Mouse (Mus musculus): ENCODE results near the gene Dnaic1. TPM values are rescaled to one million over a fixed set of nuclear protein-coding genes. Genes with fewer than 3 reads are reported as not detected.

The Dnaic1 gene
- polyA plus RNA-seq, 1 experiment from 2014 or later: 1.5 TPM

- Histone ChIP-seq H3K9ac (replicated peaks; ENCODE audit: low read length) (no peak overlapping the region), H3K4me3 (ENCODE audit: low read depth, low read length) (no peak overlapping the region), H3K4me1 (ENCODE audit: control insufficient read depth, insufficient read depth, low read length) (peaks cover 4% of the 10 kb centered on the region), H3K9me3 (replicated peaks; ENCODE audit: control insufficient read depth, low read length) (no peaks in the 10 kb centered on the region), H3K27ac (replicated peaks; ENCODE audit: low read depth, low read length) (no peak overlapping the region), H3K36me3 (replicated peaks; ENCODE audit: control insufficient read depth, insufficient read depth, low read depth, low read length) (no peaks in the 10 kb centered on the region), H3K27me3 (ENCODE audit: control insufficient read depth, insufficient read depth, low read length) (no peaks in the 10 kb centered on the region), H3K4me2 (ENCODE audit: low read depth, low read length) (no peak overlapping the region)
- 68% methylated on average over 14 of the region's 14 CpGs for WGBS
- DNase-seq (ENCODE audit: low spot score) (no peak), ATAC-seq (replicated peaks; ENCODE audit: insufficient number of reproducible peaks, low FRiP score, low TSS enrichment, low read depth) (no peak)
Measured at GRCm38 (mm10) chr4:41554994-41555663, 14.4 kb upstream of the Dnaic1 start.

GRCm38 (mm10) chr4:41556311-41556953 is 13.1 kb upstream of the Dnaic1 start:
- Histone ChIP-seq H3K9ac (replicated peaks; ENCODE audit: low read length) (no peak overlapping the region), H3K4me3 (ENCODE audit: low read depth, low read length) (no peak overlapping the region), H3K4me1 (ENCODE audit: control insufficient read depth, insufficient read depth, low read length) (peaks cover 4% of the 10 kb centered on the region), H3K36me3 (replicated peaks; ENCODE audit: control insufficient read depth, insufficient read depth, low read depth, low read length) (no peaks in the 10 kb centered on the region), H3K4me2 (ENCODE audit: low read depth, low read length) (no peak overlapping the region), H3K27ac (replicated peaks; ENCODE audit: low read depth, low read length) (no peak overlapping the region), H3K9me3 (replicated peaks; ENCODE audit: control insufficient read depth, low read length) (no peaks in the 10 kb centered on the region), H3K27me3 (ENCODE audit: control insufficient read depth, insufficient read depth, low read length) (no peaks in the 10 kb centered on the region)
- ATAC-seq (replicated peaks; ENCODE audit: insufficient number of reproducible peaks, low FRiP score, low TSS enrichment, low read depth) (peak; percentile 57; the same call in 1 of the 2 replicates), DNase-seq (ENCODE audit: low spot score) (no peak)
- WGBS: 66% methylated on average over 5 of the region's 5 CpGs

GRCm38 (mm10) chr4:41557092-41557491 is 12.5 kb upstream of the Dnaic1 start:
- no peak for ATAC-seq (replicated peaks; ENCODE audit: insufficient number of reproducible peaks, low FRiP score, low TSS enrichment, low read depth)

GRCm38 (mm10) chr4:41563297-41563696 is 6.3 kb upstream of the Dnaic1 start:
- Histone ChIP-seq H3K27ac (replicated peaks; ENCODE audit: low read depth, low read length) (no peak overlapping the region), H3K27me3 (ENCODE audit: control insufficient read depth, insufficient read depth, low read length) (peaks cover 1% of the 10 kb centered on the region), H3K36me3 (replicated peaks; ENCODE audit: control insufficient read depth, insufficient read depth, low read depth, low read length) (no peaks in the 10 kb centered on the region), H3K9ac (replicated peaks; ENCODE audit: low read length) (no peak overlapping the region), H3K9me3 (replicated peaks; ENCODE audit: control insufficient read depth, low read length) (no peaks in the 10 kb centered on the region), H3K4me3 (ENCODE audit: low read depth, low read length) (no peak overlapping the region), H3K4me1 (ENCODE audit: control insufficient read depth, insufficient read depth, low read length) (peaks cover 5% of the 10 kb centered on the region; the same call in 1 of the 2 replicates), H3K4me2 (ENCODE audit: low read depth, low read length) (no peak overlapping the region)
- WGBS: 87% methylated on average over 5 of the region's 5 CpGs
- ATAC-seq (replicated peaks; ENCODE audit: insufficient number of reproducible peaks, low FRiP score, low TSS enrichment, low read depth) (no peak), DNase-seq (ENCODE audit: low spot score) (no peak)

More at GRCm38 (mm10) chr4:41557092-41557491, 12.5 kb upstream of the Dnaic1 start:
- Histone ChIP-seq H3K36me3 (replicated peaks; ENCODE audit: control insufficient read depth, insufficient read depth, low read depth, low read length) (no peaks in the 10 kb centered on the region), H3K9me3 (replicated peaks; ENCODE audit: control insufficient read depth, low read length) (no peaks in the 10 kb centered on the region), H3K27ac (replicated peaks; ENCODE audit: low read depth, low read length) (no peak overlapping the region), H3K4me2 (ENCODE audit: low read depth, low read length) (no peak overlapping the region), H3K4me3 (ENCODE audit: low read depth, low read length) (no peak overlapping the region), H3K27me3 (ENCODE audit: control insufficient read depth, insufficient read depth, low read length) (no peaks in the 10 kb centered on the region), H3K9ac (replicated peaks; ENCODE audit: low read length) (no peak overlapping the region), H3K4me1 (ENCODE audit: control insufficient read depth, insufficient read depth, low read length) (peaks cover 4% of the 10 kb centered on the region)
- no peak for DNase-seq (ENCODE audit: low spot score)
- WGBS: 76% methylated on average over 3 of the region's 3 CpGs

- DNase-seq (ENCODE audit: low spot score) (no peak), ATAC-seq (replicated peaks; ENCODE audit: insufficient number of reproducible peaks, low FRiP score, low TSS enrichment, low read depth) (no peak)
- 11% methylated on average over 3 of the region's 3 CpGs for WGBS
- H3K4me1 ChIP-seq (ENCODE audit: control insufficient read depth, insufficient read depth, low read length): peaks cover 5% of the 10 kb centered on the region; the same call in 1 of the 2 replicates
- H3K27ac ChIP-seq (replicated peaks; ENCODE audit: low read depth, low read length): no peak overlapping the region
- H3K9ac ChIP-seq (replicated peaks; ENCODE audit: low read length): no peak overlapping the region
- no peaks in the 10 kb centered on the region for H3K36me3 ChIP-seq (replicated peaks; ENCODE audit: control insufficient read depth, insufficient read depth, low read depth, low read length)
- H3K4me2 ChIP-seq (ENCODE audit: low read depth, low read length): no peak overlapping the region
- H3K27me3 ChIP-seq (ENCODE audit: control insufficient read depth, insufficient read depth, low read length): peaks cover 5% of the 10 kb centered on the region
- H3K4me3 ChIP-seq (ENCODE audit: low read depth, low read length): no peak overlapping the region
- no peaks in the 10 kb centered on the region for H3K9me3 ChIP-seq (replicated peaks; ENCODE audit: control insufficient read depth, low read length)
Measured at GRCm38 (mm10) chr4:41566123-41566522, 3.5 kb upstream of the Dnaic1 start.

GRCm38 (mm10) chr4:41568239-41568638 is 1.3 kb upstream of the Dnaic1 start:
- Histone ChIP-seq H3K27me3 (ENCODE audit: control insufficient read depth, insufficient read depth, low read length) (peaks cover 5% of the 10 kb centered on the region), H3K36me3 (replicated peaks; ENCODE audit: control insufficient read depth, insufficient read depth, low read depth, low read length) (no peaks in the 10 kb centered on the region), H3K4me1 (ENCODE audit: control insufficient read depth, insufficient read depth, low read length) (peaks cover 5% of the 10 kb centered on the region; the same call in 1 of the 2 replicates), H3K27ac (replicated peaks; ENCODE audit: low read depth, low read length) (no peak overlapping the region), H3K9me3 (replicated peaks; ENCODE audit: control insufficient read depth, low read length) (no peaks in the 10 kb centered on the region), H3K4me2 (ENCODE audit: low read depth, low read length) (peak overlapping the region; percentile 89), H3K4me3 (ENCODE audit: low read depth, low read length) (peak overlapping the region; percentile 67), H3K9ac (replicated peaks; ENCODE audit: low read length) (peak overlapping the region; percentile 65)
- ATAC-seq (replicated peaks; ENCODE audit: insufficient number of reproducible peaks, low FRiP score, low TSS enrichment, low read depth): no peak
- WGBS: 6% methylated on average over 19 of the region's 19 CpGs
- DNase-seq (ENCODE audit: low spot score): no peak

- H3K4me2 ChIP-seq (ENCODE audit: low read depth, low read length): peak overlapping the region; percentile 89
- H3K9me3 ChIP-seq (replicated peaks; ENCODE audit: control insufficient read depth, low read length): no peaks in the 10 kb centered on the region
- DNase-seq (ENCODE audit: low spot score): peak; percentile 32
- peak overlapping the region; percentile 65 for H3K9ac ChIP-seq (replicated peaks; ENCODE audit: low read length)
- peaks cover 5% of the 10 kb centered on the region; the same call in 1 of the 2 replicates for H3K4me1 ChIP-seq (ENCODE audit: control insufficient read depth, insufficient read depth, low read length)
- peak overlapping the region; percentile 67 for H3K4me3 ChIP-seq (ENCODE audit: low read depth, low read length)
- WGBS: 0% methylated on average over 54 of the region's 58 CpGs
- H3K27me3 ChIP-seq (ENCODE audit: control insufficient read depth, insufficient read depth, low read length): peaks cover 5% of the 10 kb centered on the region
- H3K36me3 ChIP-seq (replicated peaks; ENCODE audit: control insufficient read depth, insufficient read depth, low read depth, low read length): no peaks in the 10 kb centered on the region
- peak overlapping the region; percentile 7 for H3K27ac ChIP-seq (replicated peaks; ENCODE audit: low read depth, low read length)
- peak; percentile 17; the same call in 1 of the 2 replicates for ATAC-seq (replicated peaks; ENCODE audit: insufficient number of reproducible peaks, low FRiP score, low TSS enrichment, low read depth)
Measured at GRCm38 (mm10) chr4:41568682-41569410, 729 bp upstream of the Dnaic1 start.
